Mouse (Mus musculus) CH12.LX (cell line): ENCODE results near the gene Cep78. TPM values are rescaled to one million over a fixed set of nuclear protein-coding genes. Genes with fewer than 3 reads are reported as not detected.

Experiments used
- DNase-seq: peaks from one replicate; pipeline ENCODE4 v3.0.0-alpha.2; 2013; ENCODE audit errors: extremely low read depth
- H3K27ac ChIP-seq: 2 replicates; pipeline ENCODE4 v1.5.1; 2012; ENCODE audit warnings: low read depth, mild to moderate bottlenecking, control low read depth, moderate library complexity; ENCODE audit not compliant: insufficient read depth
- H3K27me3 ChIP-seq: replicated peaks from 2 replicates; pipeline ENCODE3; 2012; ENCODE audit warnings: inconsistent platforms
- H3K36me3 ChIP-seq, 2 experiments: replicated peaks in 1 of 2; 2 replicates each; pipeline versions ENCODE3 to v1.6.1; 2012; ENCODE audit warnings: inconsistent platforms in 1 of 2, low read length in 1 of 2, mild to moderate bottlenecking in 1 of 2, mixed read lengths in 1 of 2, moderate library complexity in 1 of 2; ENCODE audit not compliant: control insufficient read depth in 1 of 2, insufficient read depth in 1 of 2
- H3K4me1 ChIP-seq, 2 experiments: 2 replicates each; pipeline ENCODE4 v1.6.1; 2012; ENCODE audit warnings: inconsistent platforms in 1 of 2, moderate library complexity in 1 of 2; ENCODE audit not compliant: insufficient read depth in 2 of 2, control insufficient read depth in 1 of 2
- H3K4me2 ChIP-seq: 2 replicates; pipeline ENCODE4 v1.6.1; 2012; ENCODE audit warnings: low read depth, mild to moderate bottlenecking, control low read depth; ENCODE audit not compliant: poor library complexity, insufficient read depth, severe bottlenecking
- H3K4me3 ChIP-seq, 3 experiments: fragments of 150-350 bp in 1 of 3; sonication (generic) in 1 of 3; replicated peaks in 1 of 3; 2 replicates each; pipeline versions ENCODE3 to v1.5.1; 2011 to 2012; ENCODE audit warnings: low read depth in 2 of 3, low read length in 2 of 3, mild to moderate bottlenecking in 2 of 3, moderate library complexity in 2 of 3, control low read depth in 1 of 3, improper control_type of control experiment in 1 of 3, inconsistent platforms in 1 of 3, mixed read lengths in 1 of 3; ENCODE audit not compliant: poor library complexity in 1 of 3
- H3K79me2 ChIP-seq: replicated peaks from 2 replicates; pipeline ENCODE4 v1.6.1; 2012; ENCODE audit warnings: mild to moderate bottlenecking, moderate library complexity; ENCODE audit not compliant: control insufficient read depth, poor library complexity, insufficient read depth, severe bottlenecking; ENCODE audit errors: extremely low read depth
- H3K9ac ChIP-seq: 2 replicates; pipeline ENCODE4 v1.6.1; 2012; ENCODE audit warnings: low read depth, mild to moderate bottlenecking, control low read depth, moderate library complexity; ENCODE audit not compliant: insufficient read depth
- H3K9me3 ChIP-seq: replicated peaks from 2 replicates; pipeline ENCODE3; 2012; ENCODE audit warnings: low read length, inconsistent platforms, mixed read lengths
- BHLHE40 ChIP-seq: IDR thresholded peaks from 2 replicates; pipeline ENCODE4 v1.6.1; 2011; ENCODE audit warnings: mild to moderate bottlenecking, low read depth, low read length, improper control_type of control experiment
- CHD1 ChIP-seq: IDR thresholded peaks from 2 replicates; pipeline ENCODE4 v1.6.1; 2012; ENCODE audit warnings: low read depth, low read length, improper control_type of control experiment, inconsistent platforms
- CHD2 ChIP-seq: IDR thresholded peaks from 2 replicates; pipeline ENCODE4 v1.6.1; 2011; ENCODE audit warnings: low read length, improper control_type of control experiment
- CTCF ChIP-seq, 2 experiments: IDR thresholded peaks in 1 of 2; conservative IDR thresholded peaks in 1 of 2; 2 replicates each; pipeline ENCODE4 v1.5.1; 2011 to 2012; ENCODE audit warnings: low read depth in 2 of 2, low read length in 2 of 2, improper control_type of control experiment in 1 of 2, inconsistent platforms in 1 of 2, mild to moderate bottlenecking in 1 of 2, moderate library complexity in 1 of 2
- E2F4 ChIP-seq: IDR thresholded peaks from 2 replicates; pipeline ENCODE4 v1.6.1; 2011; ENCODE audit warnings: low read depth, low read length, improper control_type of control experiment; ENCODE audit not compliant: insufficient replicate concordance
- ELF1 ChIP-seq: IDR thresholded peaks from 2 replicates; pipeline ENCODE4 v1.6.1; 2014; ENCODE audit warnings: low read depth, mild to moderate bottlenecking, inconsistent platforms, low read length, improper control_type of control experiment
- EP300 ChIP-seq: IDR thresholded peaks from 2 replicates; pipeline ENCODE4 v1.6.1; 2011; ENCODE audit warnings: low read length, improper control_type of control experiment
- ETS1 ChIP-seq: conservative IDR thresholded peaks from 2 replicates; pipeline ENCODE4 v1.6.1; 2012; ENCODE audit warnings: low read depth, mild to moderate bottlenecking, inconsistent platforms, low read length, improper control_type of control experiment, moderate library complexity
- GABPA ChIP-seq: IDR thresholded peaks from 2 replicates; pipeline ENCODE4 v1.6.1; 2012; ENCODE audit warnings: low read depth, low read length, improper control_type of control experiment, inconsistent platforms; ENCODE audit not compliant: insufficient replicate concordance
- HCFC1 ChIP-seq: IDR thresholded peaks from 2 replicates; pipeline ENCODE4 v1.6.1; 2012; ENCODE audit warnings: low read depth, mild to moderate bottlenecking, inconsistent platforms, low read length, improper control_type of control experiment
- IRF4 ChIP-seq: IDR thresholded peaks from 2 replicates; pipeline ENCODE4 v1.6.1; 2014; ENCODE audit warnings: low read depth, mild to moderate bottlenecking, inconsistent platforms, low read length, improper control_type of control experiment
- JUN ChIP-seq: IDR thresholded peaks from 2 replicates; pipeline ENCODE4 v1.6.1; 2011; ENCODE audit warnings: low read depth, mild to moderate bottlenecking, low read length, improper control_type of control experiment, moderate library complexity; ENCODE audit not compliant: insufficient read depth
- JUND ChIP-seq: conservative IDR thresholded peaks from 2 replicates; pipeline ENCODE4 v1.6.1; 2011; ENCODE audit warnings: low read depth, low read length, improper control_type of control experiment
- KAT2A ChIP-seq: IDR thresholded peaks from 2 replicates; pipeline ENCODE4 v1.6.1; 2012; ENCODE audit warnings: low read length, improper control_type of control experiment, inconsistent platforms; ENCODE audit not compliant: insufficient replicate concordance
- MAFK ChIP-seq: IDR thresholded peaks from 2 replicates; pipeline ENCODE4 v1.6.1; 2011; ENCODE audit warnings: low read length, improper control_type of control experiment; ENCODE audit not compliant: insufficient replicate concordance
- MAX ChIP-seq: IDR thresholded peaks from 2 replicates; pipeline ENCODE4 v1.6.1; 2011; ENCODE audit warnings: low read length, improper control_type of control experiment
- MAZ ChIP-seq: IDR thresholded peaks from 2 replicates; pipeline ENCODE4 v1.6.1; 2012; ENCODE audit warnings: low read depth, mild to moderate bottlenecking, inconsistent platforms, low read length, improper control_type of control experiment, moderate library complexity
- MEF2A ChIP-seq: IDR thresholded peaks from 2 replicates; pipeline ENCODE4 v1.6.1; 2014; ENCODE audit warnings: low read depth, mild to moderate bottlenecking, inconsistent platforms, low read length, improper control_type of control experiment, borderline replicate concordance
- MXI1 ChIP-seq: IDR thresholded peaks from 2 replicates; pipeline ENCODE4 v1.6.1; 2011; ENCODE audit warnings: mild to moderate bottlenecking, low read depth, low read length, improper control_type of control experiment
- MYC ChIP-seq: IDR thresholded peaks from 2 replicates; pipeline ENCODE4 v1.6.1; 2011; ENCODE audit warnings: low read depth, mild to moderate bottlenecking, improper control_type of control experiment, low read length
- NELFE ChIP-seq: IDR thresholded peaks from 2 replicates; pipeline ENCODE4 v1.6.1; 2011; ENCODE audit warnings: low read depth, low read length, improper control_type of control experiment
- NRF1 ChIP-seq: IDR thresholded peaks from 2 replicates; pipeline ENCODE4 v1.6.1; 2014; ENCODE audit warnings: low read depth, mild to moderate bottlenecking, inconsistent platforms, low read length, improper control_type of control experiment, moderate library complexity
- PAX5 ChIP-seq: IDR thresholded peaks from 2 replicates; pipeline ENCODE4 v1.6.1; 2012; ENCODE audit warnings: low read length, inconsistent platforms, mixed read lengths
- POLR2A ChIP-seq: IDR thresholded peaks from 2 replicates; pipeline ENCODE4 v1.6.1; 2011; ENCODE audit warnings: low read depth, mild to moderate bottlenecking, improper control_type of control experiment, low read length
- POLR2AphosphoS2 ChIP-seq: IDR thresholded peaks from 2 replicates; pipeline ENCODE4 v1.6.1; 2011; ENCODE audit warnings: low read depth, low read length, improper control_type of control experiment
- RAD21 ChIP-seq: IDR thresholded peaks from 2 replicates; pipeline ENCODE4 v1.6.1; 2011; ENCODE audit warnings: low read depth, mild to moderate bottlenecking, low read length, improper control_type of control experiment, moderate library complexity
- RCOR1 ChIP-seq: conservative IDR thresholded peaks from 2 replicates; pipeline ENCODE4 v1.6.1; 2012; ENCODE audit warnings: low read depth, mild to moderate bottlenecking, inconsistent platforms, low read length, improper control_type of control experiment
- SIN3A ChIP-seq: IDR thresholded peaks from 2 replicates; pipeline ENCODE4 v1.6.1; 2012; ENCODE audit warnings: low read length, improper control_type of control experiment, inconsistent platforms
- SMC3 ChIP-seq: IDR thresholded peaks from 2 replicates; pipeline ENCODE4 v1.6.1; 2011; ENCODE audit warnings: low read depth, low read length, improper control_type of control experiment
- TBP ChIP-seq: conservative IDR thresholded peaks from 2 replicates; pipeline ENCODE4 v1.6.1; 2011; ENCODE audit warnings: low read depth, low read length, improper control_type of control experiment
- TCF12 ChIP-seq: IDR thresholded peaks from 2 replicates; pipeline ENCODE4 v1.6.1; 2014; ENCODE audit warnings: low read depth, mild to moderate bottlenecking, inconsistent platforms, low read length, improper control_type of control experiment
- UBTF ChIP-seq: IDR thresholded peaks from 2 replicates; pipeline ENCODE4 v1.6.1; 2012; ENCODE audit warnings: low read depth, mild to moderate bottlenecking, inconsistent platforms, low read length, improper control_type of control experiment, moderate library complexity
- USF1 ChIP-seq: IDR thresholded peaks from 2 replicates; pipeline ENCODE4 v1.6.1; 2014; ENCODE audit warnings: low read depth, mild to moderate bottlenecking, inconsistent platforms, low read length, improper control_type of control experiment
- USF2 ChIP-seq: conservative IDR thresholded peaks from 2 replicates; pipeline ENCODE4 v1.6.1; 2011; ENCODE audit warnings: low read depth, low read length, improper control_type of control experiment
- ZC3H11A ChIP-seq: IDR thresholded peaks from 2 replicates; pipeline ENCODE4 v1.6.1; 2012; ENCODE audit warnings: low read depth, mild to moderate bottlenecking, inconsistent platforms, low read length, improper control_type of control experiment
- ZKSCAN1 ChIP-seq: IDR thresholded peaks from 2 replicates; pipeline ENCODE4 v1.6.1; 2012; ENCODE audit warnings: low read depth, inconsistent platforms, low read length, improper control_type of control experiment, borderline replicate concordance
- ZMIZ1 ChIP-seq: IDR thresholded peaks from 2 replicates; pipeline ENCODE4 v1.6.1; 2012; ENCODE audit warnings: low read depth, mild to moderate bottlenecking, inconsistent platforms, low read length, improper control_type of control experiment
- ZNF384 ChIP-seq: IDR thresholded peaks from 2 replicates; pipeline ENCODE4 v1.6.1; 2012; ENCODE audit warnings: low read depth, low read length, improper control_type of control experiment, inconsistent platforms
- dilution Hi-C: fragments of 300-500 bp; cut with MboI; formaldehyde crosslinking; loops from 2 replicates; pipeline ENCODE4 v1.14.3; 2020; ENCODE audit warnings: low sequenced_read_pairs; ENCODE audit not compliant: extremely low pct_unique_long_range_greater_than_20kb, extremely low pct_ligation_motif_present
- in situ Hi-C: fragments of 300-500 bp; cut with MboI; formaldehyde crosslinking; loops from 3 replicates; pipeline ENCODE4 v1.14.3; 2019; ENCODE audit warnings: low sequenced_read_pairs, low pct_ligation_motif_present, low pct_unique_long_range_greater_than_20kb, mixed read lengths
- polyA plus RNA-seq: library from polyadenylated mRNA; unstranded; fragments of >175 nt; gene quantifications from 2 replicates; pipeline ENCODE4 v1.2.1, GENCODE M21; 2012; ENCODE audit warnings: low read depth; ENCODE audit not compliant: insufficient read length
- total RNA-seq, 2 experiments: library from RNA; depleted of rRNA; stranded (reverse); fragments of 300-350 nt in 1 of 2; fragments of >200 nt in 1 of 2; gene quantifications; 2 replicates each; pipeline ENCODE4 v1.2.3; 2012 to 2014

Cep78 gene
- total and polyA plus RNA-seq, 3 experiments, result 9.9 to 18.3 (median 11.7) TPM

DNA sequence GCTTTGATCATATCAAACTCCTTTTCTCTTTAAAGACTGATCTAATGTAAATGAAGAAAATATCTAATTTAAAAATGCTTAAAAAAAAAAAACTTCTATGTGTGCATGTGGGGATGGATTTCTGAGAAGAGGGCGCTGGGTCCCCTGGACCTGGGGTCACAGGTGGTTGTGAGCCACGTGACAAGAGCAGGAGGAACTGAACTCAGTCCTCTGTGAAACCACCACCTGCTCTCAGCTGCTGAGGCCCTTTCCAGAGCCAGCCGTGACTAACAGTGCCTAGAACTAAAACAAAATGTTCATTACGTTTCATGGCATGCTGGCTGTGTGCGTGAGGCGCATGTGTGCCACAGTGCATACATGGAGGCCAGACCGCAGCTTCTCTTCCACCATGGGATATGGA is 20.3 kb downstream of the Cep78 start:
- Histone ChIP-seq H3K79me2 (no peaks in the 10 kb centered on the region), H3K9ac (no peak overlapping the region), H3K27ac (no peak overlapping the region), H3K4me3 (peak overlapping the region in 1 of 3 experiments; percentile 33), H3K4me2 (peak overlapping the region; percentile 4; the same call in 1 of the 2 replicates), H3K9me3 (no peaks in the 10 kb centered on the region), H3K4me1 (peaks cover 5 to 16% of the 10 kb centered on the region in 2 experiments), H3K36me3 (peaks cover 4 to 59% of the 10 kb centered on the region in 2 experiments), H3K27me3 (no peaks in the 10 kb centered on the region)
- dilution Hi-C loops (no loop called here), in situ Hi-C loops (loop anchor here (5.0 to 10.0 kb wide), 2 partner anchors 37 to 60 kb away; no protein-coding TSS in a partner anchor)
- TF ChIP-seq E2F4, result no peak
- no peak for TF ChIP-seq MAFK
- TF ChIP-seq USF1, result peak; percentile 63
- no peak for TF ChIP-seq ZMIZ1
- TF ChIP-seq ETS1, result no peak; the same call in 1 of the 2 replicates
- no peak for TF ChIP-seq MEF2A
- peak; percentile 61 for TF ChIP-seq USF2
- TF ChIP-seq TBP, result no peak
- TF ChIP-seq ZNF384, result no peak
- no peak for TF ChIP-seq PAX5
- TF ChIP-seq SIN3A, result no peak
- TF ChIP-seq SMC3, result no peak
- TF ChIP-seq POLR2AphosphoS2, result no peak
- no peak for TF ChIP-seq GABPA
- TF ChIP-seq CHD2, result no peak
- TF ChIP-seq KAT2A, result no peak
- TF ChIP-seq BHLHE40, result peak; percentile 63
- no peak for TF ChIP-seq CTCF (conservative IDR thresholded peaks at IDR 0.05 in 1 of 2, IDR thresholded peaks at IDR 0.05 in 1 of 2; ENCODE audit: low read depth in 2 of 2, low read length in 2 of 2)
- no peak for TF ChIP-seq NRF1
- 0 out of 2 replicates have a peak, but pooled peaks have one; percentile 29 for TF ChIP-seq MXI1
- TF ChIP-seq JUN, result no peak
- TF ChIP-seq UBTF, result no peak
- no peak for TF ChIP-seq MAZ
- no peak for TF ChIP-seq ZC3H11A
- TF ChIP-seq ELF1, result no peak
- TF ChIP-seq TCF12, result 0 out of 2 replicates have a peak, but pooled peaks have one; percentile 17
- peak; percentile 71; the same call in 1 of the 2 replicates for TF ChIP-seq MYC
- no peak for TF ChIP-seq ZKSCAN1
- TF ChIP-seq EP300, result no peak
- TF ChIP-seq RAD21, result no peak; the same call in 1 of the 2 replicates
- TF ChIP-seq CHD1, result no peak
- TF ChIP-seq IRF4, result peak; percentile 29; the same call in 1 of the 2 replicates
- no peak for TF ChIP-seq HCFC1
- no peak for TF ChIP-seq JUND
- no peak for TF ChIP-seq NELFE
- peak; percentile 81 for TF ChIP-seq MAX
- no peak for TF ChIP-seq RCOR1
- no peak for TF ChIP-seq POLR2A
- peak; percentile 45 for DNase-seq
